Mouse (Mus musculus): ENCODE data around the gene Ascc2. TPM values are rescaled to one million over a fixed set of nuclear protein-coding genes. Genes with fewer than 3 reads are reported as not detected.
A peak's percentile ranks its signal among the peaks of the same experiment; 100 is the strongest.

Ascc2 gene
- polyA plus RNA-seq, 1 experiment from 2014 or later: 17.1 TPM

- no peak overlapping the region for H3K9ac ChIP-seq (ENCODE audit: low read length)
- no peak overlapping the region for H3K4me3 ChIP-seq (ENCODE audit: low read depth, low read length)
- DNase-seq (ENCODE audit: low spot score): no peak
- H3K36me3 ChIP-seq (ENCODE audit: control insufficient read depth, insufficient read depth, low read length): peaks cover 7% of the 10 kb centered on the region
- H3K4me1 ChIP-seq (ENCODE audit: control insufficient read depth, insufficient read depth, low read length): no peaks in the 10 kb centered on the region
- no peak overlapping the region for H3K4me2 ChIP-seq (ENCODE audit: low read length)
- H3K27me3 ChIP-seq (replicated peaks; ENCODE audit: control insufficient read depth, insufficient read depth, low read length): no peaks in the 10 kb centered on the region
- no peaks in the 10 kb centered on the region for H3K9me3 ChIP-seq (replicated peaks; ENCODE audit: control insufficient read depth, low read length)
- 85% methylated on average over 5 of the region's 5 CpGs for WGBS
- ATAC-seq: no peak
- no peak overlapping the region for H3K27ac ChIP-seq (ENCODE audit: low read depth, low read length)
These were observed 81.0 kb downstream of the Ascc2 start for GRCm38 (mm10) chr11:4718548-4718947.

GRCm38 (mm10) chr11:4719961-4720360 is 82.4 kb downstream of the Ascc2 start:
- DNase-seq (ENCODE audit: low spot score) (no peak), ATAC-seq (no peak)
- no peak overlapping the region for H3K4me3 ChIP-seq (ENCODE audit: low read depth, low read length)
- no peak overlapping the region for H3K27ac ChIP-seq (ENCODE audit: low read depth, low read length)
- H3K36me3 ChIP-seq (ENCODE audit: control insufficient read depth, insufficient read depth, low read length): peaks cover 19% of the 10 kb centered on the region
- no peaks in the 10 kb centered on the region for H3K9me3 ChIP-seq (replicated peaks; ENCODE audit: control insufficient read depth, low read length)
- no peak overlapping the region for H3K4me2 ChIP-seq (ENCODE audit: low read length)
- no peak overlapping the region for H3K9ac ChIP-seq (ENCODE audit: low read length)
- H3K4me1 ChIP-seq (ENCODE audit: control insufficient read depth, insufficient read depth, low read length): no peaks in the 10 kb centered on the region
- H3K27me3 ChIP-seq (replicated peaks; ENCODE audit: control insufficient read depth, insufficient read depth, low read length): no peaks in the 10 kb centered on the region
- WGBS: 88% methylated on average over 9 of the region's 9 CpGs

- H3K4me2 ChIP-seq (ENCODE audit: low read length): no peak overlapping the region
- no peak overlapping the region for H3K27ac ChIP-seq (ENCODE audit: low read depth, low read length)
- H3K4me3 ChIP-seq (ENCODE audit: low read depth, low read length): no peak overlapping the region
- H3K9ac ChIP-seq (ENCODE audit: low read length): no peak overlapping the region
- DNase-seq (ENCODE audit: low spot score): peak; percentile 11
- H3K4me1 ChIP-seq (ENCODE audit: control insufficient read depth, insufficient read depth, low read length): no peaks in the 10 kb centered on the region
- H3K9me3 ChIP-seq (replicated peaks; ENCODE audit: control insufficient read depth, low read length): no peaks in the 10 kb centered on the region
- 69% methylated on average over 11 of the region's 11 CpGs for WGBS
- peaks cover 20% of the 10 kb centered on the region for H3K36me3 ChIP-seq (ENCODE audit: control insufficient read depth, insufficient read depth, low read length)
- no peaks in the 10 kb centered on the region for H3K27me3 ChIP-seq (replicated peaks; ENCODE audit: control insufficient read depth, insufficient read depth, low read length)
- ATAC-seq: no peak
These were observed 82.8 kb downstream of the Ascc2 start for GRCm38 (mm10) chr11:4720393-4720792.

- Histone ChIP-seq H3K27me3 (replicated peaks; ENCODE audit: control insufficient read depth, insufficient read depth, low read length) (no peaks in the 10 kb centered on the region), H3K9me3 (replicated peaks; ENCODE audit: control insufficient read depth, low read length) (no peaks in the 10 kb centered on the region), H3K36me3 (ENCODE audit: control insufficient read depth, insufficient read depth, low read length) (peaks cover 25% of the 10 kb centered on the region), H3K9ac (ENCODE audit: low read length) (no peak overlapping the region), H3K27ac (ENCODE audit: low read depth, low read length) (no peak overlapping the region), H3K4me3 (ENCODE audit: low read depth, low read length) (no peak overlapping the region), H3K4me2 (ENCODE audit: low read length) (no peak overlapping the region), H3K4me1 (ENCODE audit: control insufficient read depth, insufficient read depth, low read length) (no peaks in the 10 kb centered on the region)
- WGBS: 49% methylated on average over 7 of the region's 7 CpGs
- no peak for DNase-seq (ENCODE audit: low spot score)
- ATAC-seq: no peak
These were observed 83.5 kb downstream of the Ascc2 start for GRCm38 (mm10) chr11:4720900-4721580.

- Histone ChIP-seq H3K36me3 (ENCODE audit: control insufficient read depth, insufficient read depth, low read length) (peaks cover 31% of the 10 kb centered on the region), H3K27me3 (replicated peaks; ENCODE audit: control insufficient read depth, insufficient read depth, low read length) (no peaks in the 10 kb centered on the region), H3K27ac (ENCODE audit: low read depth, low read length) (no peak overlapping the region), H3K4me3 (ENCODE audit: low read depth, low read length) (no peak overlapping the region), H3K4me2 (ENCODE audit: low read length) (no peak overlapping the region), H3K9me3 (replicated peaks; ENCODE audit: control insufficient read depth, low read length) (no peaks in the 10 kb centered on the region), H3K9ac (ENCODE audit: low read length) (no peak overlapping the region), H3K4me1 (ENCODE audit: control insufficient read depth, insufficient read depth, low read length) (no peaks in the 10 kb centered on the region)
- no peak for ATAC-seq
- DNase-seq (ENCODE audit: low spot score): no peak
- 85% methylated on average over 8 of the region's 8 CpGs for WGBS
These were observed 84.2 kb downstream of the Ascc2 start for GRCm38 (mm10) chr11:4721728-4722127.

- DNase-seq (ENCODE audit: low spot score) (peak; percentile 54), ATAC-seq (no peak)
- H3K4me2 ChIP-seq (ENCODE audit: low read length): no peak overlapping the region
- WGBS: 64% methylated on average over 12 of the region's 12 CpGs
- H3K4me1 ChIP-seq (ENCODE audit: control insufficient read depth, insufficient read depth, low read length): 0 out of 2 replicates have a peak, but pooled peaks cover 2% of the 10 kb centered on the region
- no peak overlapping the region for H3K27ac ChIP-seq (ENCODE audit: low read depth, low read length)
- no peak overlapping the region for H3K4me3 ChIP-seq (ENCODE audit: low read depth, low read length)
- no peak overlapping the region for H3K9ac ChIP-seq (ENCODE audit: low read length)
- H3K9me3 ChIP-seq (replicated peaks; ENCODE audit: control insufficient read depth, low read length): no peaks in the 10 kb centered on the region
- H3K36me3 ChIP-seq (ENCODE audit: control insufficient read depth, insufficient read depth, low read length): peaks cover 23% of the 10 kb centered on the region; the same call in 1 of the 2 replicates
- no peaks in the 10 kb centered on the region for H3K27me3 ChIP-seq (replicated peaks; ENCODE audit: control insufficient read depth, insufficient read depth, low read length)
These were observed 92.1 kb downstream of the Ascc2 start for GRCm38 (mm10) chr11:4729603-4730002.

- no peak overlapping the region for H3K27ac ChIP-seq (ENCODE audit: low read depth, low read length)
- ATAC-seq (no peak), DNase-seq (ENCODE audit: low spot score) (no peak)
- H3K4me1 ChIP-seq (ENCODE audit: control insufficient read depth, insufficient read depth, low read length): 0 out of 2 replicates have a peak, but pooled peaks cover 2% of the 10 kb centered on the region
- H3K4me2 ChIP-seq (ENCODE audit: low read length): no peak overlapping the region
- no peaks in the 10 kb centered on the region for H3K9me3 ChIP-seq (replicated peaks; ENCODE audit: control insufficient read depth, low read length)
- H3K4me3 ChIP-seq (ENCODE audit: low read depth, low read length): no peak overlapping the region
- H3K9ac ChIP-seq (ENCODE audit: low read length): no peak overlapping the region
- H3K36me3 ChIP-seq (ENCODE audit: control insufficient read depth, insufficient read depth, low read length): peaks cover 18% of the 10 kb centered on the region; the same call in 1 of the 2 replicates
- no peaks in the 10 kb centered on the region for H3K27me3 ChIP-seq (replicated peaks; ENCODE audit: control insufficient read depth, insufficient read depth, low read length)
- 90% methylated on average over 6 of the region's 6 CpGs for WGBS
These were observed 92.5 kb downstream of the Ascc2 start for GRCm38 (mm10) chr11:4730096-4730495.

- Histone ChIP-seq H3K9me3 (replicated peaks; ENCODE audit: control insufficient read depth, low read length) (no peaks in the 10 kb centered on the region), H3K4me1 (ENCODE audit: control insufficient read depth, insufficient read depth, low read length) (0 out of 2 replicates have a peak, but pooled peaks cover 2% of the 10 kb centered on the region), H3K9ac (ENCODE audit: low read length) (no peak overlapping the region), H3K36me3 (ENCODE audit: control insufficient read depth, insufficient read depth, low read length) (peaks cover 14% of the 10 kb centered on the region; the same call in 1 of the 2 replicates), H3K27me3 (replicated peaks; ENCODE audit: control insufficient read depth, insufficient read depth, low read length) (no peaks in the 10 kb centered on the region), H3K4me2 (ENCODE audit: low read length) (no peak overlapping the region), H3K27ac (ENCODE audit: low read depth, low read length) (no peak overlapping the region), H3K4me3 (ENCODE audit: low read depth, low read length) (no peak overlapping the region)
- ATAC-seq (no peak), DNase-seq (ENCODE audit: low spot score) (no peak)
- 87% methylated on average over 5 of the region's 5 CpGs for WGBS
These were observed 93.4 kb downstream of the Ascc2 start for GRCm38 (mm10) chr11:4730913-4731312.

- Histone ChIP-seq H3K4me3 (ENCODE audit: low read depth, low read length) (no peak overlapping the region), H3K27ac (ENCODE audit: low read depth, low read length) (no peak overlapping the region), H3K4me1 (ENCODE audit: control insufficient read depth, insufficient read depth, low read length) (0 out of 2 replicates have a peak, but pooled peaks cover 2% of the 10 kb centered on the region), H3K36me3 (ENCODE audit: control insufficient read depth, insufficient read depth, low read length) (0 out of 2 replicates have a peak, but pooled peaks cover 7% of the 10 kb centered on the region), H3K9ac (ENCODE audit: low read length) (no peak overlapping the region), H3K4me2 (ENCODE audit: low read length) (no peak overlapping the region), H3K9me3 (replicated peaks; ENCODE audit: control insufficient read depth, low read length) (no peaks in the 10 kb centered on the region), H3K27me3 (replicated peaks; ENCODE audit: control insufficient read depth, insufficient read depth, low read length) (no peaks in the 10 kb centered on the region)
- no peak for ATAC-seq
- WGBS: 73% methylated on average over 7 of the region's 7 CpGs
- DNase-seq (ENCODE audit: low spot score): no peak
These were observed 94.2 kb downstream of the Ascc2 start for GRCm38 (mm10) chr11:4731781-4732180.

Data from forebrain, embryonic 14.5 days (tissue).